Mouse (Mus musculus) yolk sac, embryonic 10.5 days (tissue): ENCODE measurements around the gene Phip.

Source experiments
- DNase-seq: peaks from one replicate; pipeline ENCODE4 v3.0.0-alpha.2; 2017; ENCODE audit warnings: low spot score

The Phip gene

DNA sequence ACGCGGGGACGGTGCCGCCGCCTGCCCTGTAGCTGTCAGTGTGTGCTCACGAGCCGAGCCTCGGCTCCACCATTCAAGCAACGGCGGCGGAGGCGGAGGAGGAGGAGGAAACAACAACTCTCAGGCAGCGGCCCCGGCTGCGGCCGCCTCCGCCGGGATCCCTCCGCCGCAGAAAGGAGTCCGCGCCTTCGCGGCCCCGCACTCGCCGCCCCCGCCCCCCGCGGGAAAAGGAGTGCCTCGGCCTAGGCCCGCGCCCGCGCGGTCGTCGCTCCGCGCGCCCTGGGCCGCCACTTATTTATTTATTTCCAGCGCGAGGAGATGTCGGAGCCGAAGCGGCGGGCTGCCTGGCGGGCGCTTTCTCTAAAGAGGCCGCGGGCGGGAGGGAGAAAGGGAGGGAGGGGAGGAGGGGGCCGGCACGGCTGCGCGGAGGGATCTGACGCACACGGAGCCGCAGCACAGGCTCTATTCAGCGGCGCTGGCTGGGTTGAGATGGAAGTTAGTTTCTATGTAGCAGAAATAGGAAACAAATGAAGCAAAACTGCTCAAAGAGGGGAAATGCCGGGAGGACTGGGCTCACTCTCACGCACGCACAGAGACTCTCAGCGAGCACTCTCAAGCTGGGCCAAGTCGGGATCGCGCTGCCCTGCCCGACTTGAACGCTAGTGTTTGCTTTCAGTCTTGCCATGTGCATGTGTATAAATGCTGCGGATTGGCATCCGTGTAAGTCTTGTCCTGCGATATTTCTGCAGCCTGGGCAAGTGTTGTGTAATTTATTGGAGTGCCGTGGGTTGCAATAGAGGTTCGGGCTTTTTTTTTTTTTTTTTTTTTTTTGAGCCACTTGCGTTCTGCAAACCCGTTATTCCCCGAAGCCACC, at the start of gene Phip:
Gene Phip (minus strand): TSS at position 175 of the 874 bp plus-strand sequence.
- DNase-seq: peak; percentile 95

DNA sequence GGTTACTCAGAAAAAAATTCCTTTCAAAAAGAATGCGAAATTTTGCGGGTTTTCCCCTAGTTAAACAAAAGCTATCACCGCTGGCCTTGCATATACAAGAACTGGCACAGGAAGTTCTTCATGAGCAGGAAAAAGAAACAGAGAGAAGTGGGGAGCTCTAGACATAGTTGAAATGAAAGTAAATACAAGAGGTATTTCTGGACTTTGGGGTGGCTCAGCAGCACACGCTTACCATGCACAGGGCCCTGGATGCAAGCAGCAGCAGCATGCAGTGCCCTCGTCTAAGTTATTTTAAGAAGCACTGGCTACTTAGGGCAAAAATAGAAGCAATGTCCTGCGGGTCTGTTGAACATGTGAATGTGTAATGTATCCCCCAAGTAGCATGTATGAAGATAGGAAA, 48.4 kb upstream of the Phip start:
- DNase-seq: no peak

DNA sequence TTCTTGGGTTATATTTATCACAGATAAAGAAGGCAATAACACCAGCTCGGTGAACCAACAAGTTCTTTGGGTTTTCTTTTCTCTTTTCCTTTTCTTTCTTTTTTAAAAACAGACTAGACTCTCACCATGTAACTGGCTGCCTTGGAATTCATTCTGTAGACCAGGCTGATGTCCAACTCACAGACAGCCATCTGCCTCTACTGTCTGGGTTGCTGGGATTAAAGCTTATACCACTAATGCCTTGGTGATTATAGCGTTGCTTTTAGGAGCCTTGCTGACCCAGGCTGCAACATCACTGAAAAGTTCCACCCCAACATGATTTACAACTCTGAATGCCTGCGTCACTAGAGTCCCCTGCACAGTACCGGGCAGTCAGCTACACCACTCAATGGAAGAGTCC, 39.2 kb upstream of the Phip start:
- DNase-seq: no peak

DNA sequence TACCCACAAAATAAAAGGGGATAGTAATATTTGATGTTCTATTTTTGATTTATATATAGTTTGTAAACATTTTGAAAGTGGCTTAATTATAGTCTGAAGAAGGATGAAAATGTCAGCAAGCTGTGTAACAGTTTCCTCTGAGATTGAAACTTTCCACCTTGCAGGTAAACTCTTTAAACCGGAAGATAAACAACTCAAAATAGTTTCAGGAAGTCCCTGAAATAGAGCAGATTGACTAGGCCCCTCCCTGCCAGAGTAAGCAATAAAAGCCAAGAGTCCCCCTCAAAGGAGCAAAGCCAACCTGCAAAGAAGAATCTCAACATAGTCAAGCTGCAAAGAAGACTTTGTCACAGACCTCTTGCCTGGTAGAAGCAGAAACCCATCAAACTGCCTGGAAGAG, 33.0 kb upstream of the Phip start:
- DNase-seq: no peak

GRCm38 (mm10) chr9:83001342-83001741, 26.0 kb upstream of the Phip start:
- DNase-seq: no peak

DNA sequence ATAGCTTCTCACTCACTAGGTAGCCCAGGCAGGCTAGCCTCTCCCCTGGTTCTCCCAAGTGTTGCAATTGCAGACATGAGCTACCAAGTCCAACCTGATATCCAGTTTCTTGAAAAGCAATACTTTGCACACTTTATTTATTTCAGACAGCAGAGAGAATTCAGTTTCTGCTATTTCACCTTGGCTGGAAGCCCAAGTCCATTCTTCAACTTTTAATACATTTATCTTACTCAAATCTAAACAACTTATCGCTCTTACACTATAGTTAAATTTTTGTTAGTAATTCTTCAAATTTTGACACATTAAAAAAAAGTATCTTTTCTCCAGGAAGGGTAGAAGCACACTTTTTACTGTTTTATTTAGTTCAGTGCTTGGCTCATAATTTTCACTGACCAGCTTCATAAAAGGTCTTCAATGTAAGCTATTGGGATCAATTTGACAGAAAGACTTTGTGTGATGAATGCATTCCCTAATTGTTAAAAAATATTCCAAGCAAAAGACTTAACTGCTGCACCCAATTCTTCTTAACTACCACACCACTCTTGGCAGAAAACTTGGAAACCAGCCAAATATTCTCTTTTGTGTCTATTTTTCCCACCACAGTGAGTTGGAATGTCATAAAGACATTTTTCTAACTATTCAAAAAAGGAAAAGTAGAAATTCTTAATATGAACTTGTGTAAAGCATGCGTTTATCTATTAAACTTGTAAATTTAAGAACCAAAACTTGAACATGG, 22.6 kb upstream of the Phip start:
- no peak for DNase-seq

GRCm38 (mm10) chr9:82976936-82977335, 1.6 kb upstream of the Phip start:
- DNase-seq: no peak

DNA sequence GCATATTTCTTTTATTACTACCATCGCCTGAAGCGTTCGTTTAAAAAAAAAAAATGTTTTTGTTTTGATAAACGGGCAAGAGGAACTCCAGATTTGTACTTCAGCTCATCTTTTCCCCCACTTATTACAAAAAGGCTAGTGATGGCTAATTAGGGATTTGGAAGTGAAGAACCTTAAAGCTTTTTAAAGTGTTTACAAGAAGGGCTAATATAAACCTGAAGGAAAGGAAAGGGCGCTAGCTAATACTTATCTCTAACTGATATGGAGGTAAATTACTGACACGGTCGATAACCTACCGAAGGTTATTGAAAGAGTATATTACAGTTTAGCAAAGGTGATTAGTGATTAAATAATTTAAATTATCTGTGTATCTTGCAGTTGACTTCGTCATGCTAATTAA, 903 bp upstream of the Phip start:
- no peak for DNase-seq

GRCm38 (mm10) chr9:82974962-82975341, 364 bp downstream of the Phip start:
- no peak for DNase-seq

DNA sequence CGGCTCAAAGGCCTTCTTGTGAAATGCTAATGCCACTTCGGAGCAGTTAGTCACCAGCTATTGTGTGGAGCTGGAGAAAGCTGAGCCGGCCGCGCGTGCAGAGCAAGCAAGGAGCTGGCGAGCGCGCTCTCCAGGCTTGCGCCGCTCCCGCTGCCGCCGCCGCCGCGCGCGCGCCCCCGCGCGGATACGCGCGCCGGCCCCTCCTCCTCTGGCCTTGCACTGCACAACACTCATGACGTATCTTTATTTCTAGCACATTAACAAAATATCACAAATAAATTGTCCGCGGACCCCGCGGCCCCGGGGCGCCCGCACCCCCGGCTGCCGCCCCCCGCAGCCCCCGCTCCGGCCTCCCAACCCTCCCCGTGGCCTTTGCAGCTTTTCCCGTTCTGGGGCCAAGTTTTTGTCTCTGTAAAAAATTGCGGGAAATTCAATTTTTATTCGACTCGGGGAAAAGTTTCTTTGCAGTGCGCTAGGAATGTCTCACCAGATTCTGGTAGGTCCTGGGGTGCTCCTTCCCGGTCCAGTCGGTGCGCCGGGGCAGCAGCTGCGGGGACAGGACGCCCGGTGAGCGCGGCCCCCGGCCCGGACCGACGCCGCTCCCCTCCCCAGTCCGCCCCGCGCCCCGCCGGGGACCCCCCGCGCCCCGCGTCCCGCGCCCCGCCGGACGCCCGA, 992 bp downstream of the Phip start:
- DNase-seq: peak; percentile 88

DNA sequence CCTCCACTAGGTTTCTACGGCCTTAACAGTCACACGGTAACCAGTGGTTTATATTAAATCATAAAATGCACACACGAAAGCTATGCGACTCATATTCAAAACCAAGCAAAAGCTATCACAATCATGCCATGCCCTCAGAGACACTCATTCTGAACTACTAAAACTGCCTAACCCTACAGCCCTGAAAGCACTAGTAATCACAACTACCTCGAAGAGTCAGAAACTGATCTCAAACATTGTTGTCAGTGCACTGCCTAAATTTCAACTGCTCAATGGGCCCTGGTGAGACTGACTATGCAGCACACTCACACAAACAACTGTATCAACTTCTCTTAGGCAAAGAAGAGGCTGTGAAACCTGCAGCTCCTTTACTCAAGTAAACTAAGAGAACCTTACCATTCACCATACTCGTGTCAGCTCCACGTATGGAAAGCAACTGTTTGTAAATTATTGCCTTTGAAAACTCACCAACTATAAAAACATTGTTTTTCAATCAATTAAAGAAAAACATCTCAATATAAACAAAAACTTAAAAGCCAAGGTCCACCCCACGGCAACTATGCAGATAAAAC, 1.9 kb downstream of the Phip start:
- DNase-seq: no peak

DNA sequence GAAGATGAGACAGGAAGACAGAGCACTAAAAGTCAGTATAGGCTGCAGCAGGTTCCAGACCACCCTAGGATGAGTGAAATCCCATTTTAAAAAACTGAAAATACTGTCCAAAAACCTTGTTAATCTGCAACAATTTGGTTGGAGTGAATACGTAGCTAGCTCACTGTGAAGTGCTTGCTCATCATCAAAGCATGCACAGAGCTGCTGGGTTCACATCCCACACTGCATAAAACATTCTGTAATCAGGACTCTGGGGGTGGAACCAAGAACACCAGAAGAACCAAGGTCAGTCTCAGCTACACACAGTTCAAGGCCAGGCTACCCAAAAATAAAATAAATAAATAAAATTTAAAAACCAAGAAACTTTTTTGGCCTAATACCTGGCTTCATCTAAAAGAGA, 3.9 kb downstream of the Phip start:
- DNase-seq: no peak

- no peak for DNase-seq
Measured at GRCm38 (mm10) chr9:82967076-82967621, 8.2 kb downstream of the Phip start.

- no peak for DNase-seq
Measured at GRCm38 (mm10) chr9:82963981-82964380, 11.3 kb downstream of the Phip start.

DNA sequence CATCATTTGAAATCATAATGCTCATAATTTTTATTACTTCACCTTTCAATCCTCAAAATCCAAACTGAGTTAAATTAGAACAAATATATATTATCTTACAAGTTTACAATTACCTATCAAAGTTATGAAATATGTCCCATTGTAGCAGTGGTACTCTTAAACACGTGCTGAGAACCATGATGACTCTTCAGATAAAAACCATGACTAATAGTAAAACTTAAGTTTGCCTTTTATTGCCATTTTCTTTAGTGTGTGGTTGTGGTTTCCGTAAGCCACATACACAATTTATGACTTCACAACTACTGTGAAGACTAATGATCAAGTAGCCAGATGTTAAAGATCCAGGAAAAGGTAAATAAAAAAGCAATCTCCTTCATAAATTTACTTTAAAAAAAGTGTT, 14.0 kb downstream of the Phip start:
- no peak for DNase-seq

DNA sequence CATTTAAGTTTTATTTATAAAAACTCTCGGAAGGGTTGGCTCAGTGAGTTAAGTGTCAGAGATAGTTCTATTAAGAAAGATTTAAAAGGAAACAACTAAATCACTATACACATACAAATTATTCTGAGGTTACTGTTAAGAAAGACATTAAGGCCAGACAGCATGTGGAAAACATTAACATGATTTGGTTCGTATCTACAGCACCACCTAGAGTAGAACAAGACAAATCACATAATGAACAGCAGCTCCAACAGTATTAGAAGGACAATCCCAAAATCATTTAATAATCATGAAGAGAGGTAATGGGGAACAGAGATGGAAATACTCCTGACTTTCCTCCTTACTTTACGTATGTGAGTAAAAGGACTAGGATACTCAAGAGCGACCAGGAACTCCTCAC, 20.0 kb downstream of the Phip start:
- DNase-seq: no peak

DNA sequence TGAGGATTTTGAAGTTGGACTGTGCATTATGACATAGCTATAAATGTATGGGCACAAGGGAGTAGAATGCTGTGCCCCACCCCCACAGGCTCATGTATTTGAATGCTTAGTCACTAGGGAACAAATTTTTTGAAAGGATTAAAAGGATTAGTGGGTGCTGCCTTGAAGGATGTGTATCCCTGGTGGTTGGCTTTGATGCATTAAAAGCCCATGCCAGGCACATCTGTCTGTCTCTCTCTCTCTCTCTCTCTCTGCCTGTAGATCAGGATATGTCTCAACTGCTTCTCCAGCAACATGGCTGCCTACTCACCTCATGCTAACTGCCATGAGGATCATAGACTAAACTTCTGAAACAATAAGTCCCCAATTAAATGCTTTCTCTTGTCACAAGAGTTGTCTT, 23.0 kb downstream of the Phip start:
- DNase-seq: no peak

GRCm38 (mm10) chr9:82951435-82952004, 23.8 kb downstream of the Phip start:
- no peak for DNase-seq

- DNase-seq: no peak
Measured at GRCm38 (mm10) chr9:82907246-82907645, 68.1 kb downstream of the Phip start.

DNA sequence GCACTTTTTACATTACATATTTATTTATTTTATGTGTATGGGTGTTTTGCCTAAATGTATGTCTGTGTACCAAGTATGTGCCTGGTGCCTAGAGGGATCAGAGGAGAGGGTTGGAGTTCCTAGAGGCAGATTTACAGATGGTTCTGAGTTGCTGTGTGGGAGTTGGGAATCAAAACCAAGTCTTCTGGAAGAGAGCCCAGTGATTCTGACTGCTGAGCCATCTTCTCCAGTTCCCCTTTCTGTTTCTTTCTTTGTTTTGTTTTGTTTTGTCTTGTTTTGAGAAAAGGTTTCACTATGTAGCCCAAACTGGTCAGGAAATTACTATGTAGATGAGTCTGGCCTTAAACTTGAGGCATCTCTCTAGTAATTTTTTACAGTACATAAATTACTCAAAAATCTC, 86.7 kb downstream of the Phip start:
- no peak for DNase-seq

- DNase-seq: no peak
Measured at GRCm38 (mm10) chr9:82884177-82884576, 91.1 kb downstream of the Phip start.

DNA sequence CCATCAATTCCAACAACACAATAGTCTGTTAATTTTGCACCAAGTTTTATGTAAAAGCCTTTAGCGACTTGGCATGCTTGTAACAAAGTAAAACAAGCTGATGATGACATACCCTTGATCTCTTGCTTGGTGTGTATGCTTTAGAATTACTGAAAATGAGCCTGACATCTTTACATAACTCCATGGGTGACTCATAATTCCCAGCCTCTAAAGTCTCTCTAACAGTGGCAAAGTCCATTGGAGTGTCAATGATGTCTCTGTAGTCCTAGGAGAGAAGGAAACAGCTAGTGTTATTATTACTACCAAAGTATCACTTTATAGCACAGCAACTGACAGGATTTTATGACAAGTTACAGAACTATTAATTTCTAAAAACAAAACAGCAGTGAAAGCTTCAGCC, 98.2 kb downstream of the Phip start:
- no peak for DNase-seq
